Mouse (Mus musculus) thymus, adult 2 months (tissue): Measurements from ENCODE around the gene Paxip1.

Experiments used
- CTCF ChIP-seq: fragments of 200-500 bp; IDR thresholded peaks from 2 replicates; pipeline ENCODE4 v1.5.1; 2012; ENCODE audit warnings: mild to moderate bottlenecking, control low read depth, low read length, moderate library complexity, borderline replicate concordance; ENCODE audit not compliant: control insufficient read depth, poor library complexity, insufficient read depth; ENCODE audit errors: extremely low read depth
- POLR2A ChIP-seq: fragments of 200-500 bp; IDR thresholded peaks from 2 replicates; pipeline ENCODE4 v1.6.1; 2012; ENCODE audit warnings: mild to moderate bottlenecking, low read length, control low read depth, moderate library complexity; ENCODE audit not compliant: control insufficient read depth, poor library complexity, insufficient read depth; ENCODE audit errors: extremely low read depth

GRCm38 (mm10) chr5:27792173-27792470 lies 631 bp upstream of the Paxip1 start:
- TF ChIP-seq POLR2A (no peak), CTCF (no peak)
